Mouse (Mus musculus) retina, adult 2 months (tissue): ENCODE data around the gene Trrap.

Source experiments
- DNase-seq: peaks from one replicate; pipeline ENCODE4 v3.0.0-alpha.2; 2012; ENCODE audit warnings: low read depth, low spot score

Gene Trrap

GRCm38 (mm10) chr5:144870782-144871181 is 103.2 kb downstream of the Trrap start:
- DNase-seq = no peak

DNA sequence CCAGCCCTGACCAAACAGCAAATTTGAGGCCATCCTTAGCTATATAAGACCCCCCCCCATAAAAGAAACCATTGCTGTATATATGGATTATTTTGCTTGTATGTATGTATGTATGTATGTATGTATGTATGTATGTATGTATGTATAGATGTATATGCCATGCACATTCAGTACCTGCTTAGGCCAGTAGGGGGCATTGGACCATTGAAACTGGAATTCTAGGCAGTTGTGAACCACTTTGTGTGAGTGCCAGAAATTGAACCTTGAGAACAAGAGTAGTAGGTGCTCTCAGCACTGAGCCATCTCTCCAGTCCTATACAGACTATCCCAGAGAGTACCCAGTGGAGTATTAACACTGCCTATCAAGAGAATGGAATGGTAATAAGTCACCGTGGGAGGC is 104.2 kb downstream of the Trrap start:
- DNase-seq = no peak

GRCm38 (mm10) chr5:144872326-144872725 is 104.8 kb downstream of the Trrap start:
- no peak for DNase-seq

GRCm38 (mm10) chr5:144872867-144873266 is 105.3 kb downstream of the Trrap start:
- DNase-seq = no peak

- DNase-seq = no peak
Measured at GRCm38 (mm10) chr5:144875227-144875626, 107.7 kb downstream of the Trrap start.

- DNase-seq = peak; percentile 34
Measured at GRCm38 (mm10) chr5:144875892-144876291, 108.4 kb downstream of the Trrap start.

- DNase-seq = no peak
Measured at GRCm38 (mm10) chr5:144877021-144877420, 109.5 kb downstream of the Trrap start.

DNA sequence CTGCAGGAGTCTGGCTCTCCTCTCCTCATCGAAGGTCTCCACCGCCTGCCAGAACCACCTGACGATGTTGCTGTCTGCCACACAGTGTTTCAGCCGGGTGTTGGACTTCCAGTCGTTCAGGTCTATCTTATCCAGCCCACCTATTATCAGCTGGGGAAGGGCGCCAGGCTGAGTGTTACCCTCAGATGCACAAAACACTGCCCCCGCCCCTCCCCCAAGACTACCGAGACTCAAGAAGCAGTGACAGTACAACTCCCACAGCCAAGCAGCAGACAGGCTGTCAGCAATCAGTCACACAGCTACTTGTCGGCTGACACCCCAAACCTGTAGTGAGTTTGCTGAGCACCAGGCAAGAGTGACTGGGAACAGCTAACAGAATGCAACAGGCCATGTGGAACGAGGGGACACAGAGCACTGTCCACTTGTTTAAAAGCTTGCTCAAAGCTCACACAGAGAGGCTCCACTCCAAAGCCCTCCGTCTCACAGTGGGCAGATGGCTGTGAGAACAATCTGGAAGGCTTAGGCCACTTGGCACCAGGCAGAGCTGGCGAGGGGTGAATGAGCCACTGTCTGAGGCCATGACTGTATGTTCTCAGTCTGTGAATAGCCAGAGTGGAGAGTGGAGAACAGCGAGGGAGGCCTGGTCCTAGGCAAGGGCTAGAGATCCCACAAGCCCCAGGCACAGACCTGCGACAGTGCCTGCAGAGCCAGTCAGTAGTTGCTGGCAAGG is 114.3 kb downstream of the Trrap start:
- no peak for DNase-seq

GRCm38 (mm10) chr5:144884629-144885217 is 117.2 kb downstream of the Trrap start:
- no peak for DNase-seq

GRCm38 (mm10) chr5:144885968-144886650 is 118.6 kb downstream of the Trrap start:
- DNase-seq = no peak

DNA sequence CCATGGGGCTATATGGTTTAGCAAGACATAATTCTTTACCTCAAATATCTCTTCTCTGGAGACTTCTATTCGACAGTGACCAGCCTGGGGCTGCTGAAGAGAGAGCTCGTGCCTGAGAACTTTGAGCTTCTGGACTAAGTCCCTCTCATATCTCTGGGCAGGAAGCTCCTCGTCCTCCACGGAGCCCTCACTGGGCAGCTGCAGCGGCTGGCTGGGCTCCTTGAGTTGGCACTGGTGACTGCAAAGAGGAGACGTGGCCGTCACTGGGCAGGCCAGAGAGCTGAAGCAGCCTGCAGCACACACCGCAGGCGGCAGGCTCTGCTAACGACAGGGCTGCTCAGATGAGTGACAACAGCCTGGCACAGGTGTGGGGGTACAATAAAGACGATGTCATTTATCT is 123.7 kb downstream of the Trrap start:
- no peak for DNase-seq

- DNase-seq = no peak
Measured at GRCm38 (mm10) chr5:144897881-144898280, 130.3 kb downstream of the Trrap start.

- no peak for DNase-seq
Measured at GRCm38 (mm10) chr5:144898448-144899052, 131.0 kb downstream of the Trrap start.

DNA sequence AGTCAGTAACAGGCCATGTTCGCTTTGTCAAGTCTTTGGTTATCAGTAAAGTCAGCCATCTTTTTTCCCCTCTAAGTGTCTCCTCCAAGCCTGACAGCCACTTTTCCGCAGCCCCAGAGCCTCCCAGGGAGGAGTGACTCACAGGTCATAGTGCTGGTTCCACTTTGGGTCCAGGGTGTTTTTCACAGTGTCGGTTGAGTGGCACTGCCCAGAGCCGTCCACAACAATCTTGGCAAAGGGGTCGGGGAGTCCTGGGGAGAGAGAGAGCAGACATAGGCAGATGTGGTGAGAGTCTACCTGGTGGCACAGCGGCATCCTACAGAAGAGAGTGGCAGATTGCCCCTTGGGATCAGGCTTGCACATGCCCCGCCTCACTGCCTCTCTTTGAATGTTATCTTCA is 133.5 kb downstream of the Trrap start:
- no peak for DNase-seq

GRCm38 (mm10) chr5:144901791-144902190 is 134.3 kb downstream of the Trrap start:
- no peak for DNase-seq

DNA sequence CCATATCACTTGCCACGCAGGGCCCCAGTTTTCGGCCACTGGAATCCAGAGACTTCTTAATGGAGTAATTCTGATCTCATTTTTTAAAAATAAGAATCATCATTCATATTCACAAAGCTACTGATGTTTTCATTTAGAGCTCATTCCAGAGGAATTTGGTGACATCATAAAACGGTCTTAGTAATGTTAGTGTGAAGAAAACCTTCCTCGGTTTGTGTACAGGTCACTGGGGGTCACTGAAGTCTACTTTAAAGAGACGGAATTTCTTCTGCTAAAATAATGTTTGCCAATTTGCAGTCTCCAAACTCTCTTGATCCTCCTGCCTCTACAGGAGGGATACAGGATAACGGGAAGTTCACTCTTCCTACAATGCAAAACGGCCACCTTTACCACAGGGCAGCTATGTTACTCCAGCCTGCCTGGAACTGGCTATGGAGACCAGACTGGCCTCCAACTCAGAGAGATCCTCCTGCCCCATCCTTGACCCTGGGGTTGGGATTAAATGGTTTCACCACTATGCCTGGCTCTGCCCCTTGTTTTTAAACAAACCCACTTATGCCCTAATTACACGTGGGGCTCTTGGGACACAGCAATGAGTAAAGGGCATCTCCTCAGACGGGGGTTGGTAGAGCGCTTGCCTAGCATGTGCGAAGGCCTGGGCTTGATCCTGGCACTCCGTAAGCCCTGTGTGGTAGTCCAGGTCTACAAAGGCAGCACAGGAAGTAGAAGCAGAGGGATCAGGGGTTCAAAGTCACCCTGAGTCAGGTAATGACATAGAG is 137.0 kb downstream of the Trrap start:
- no peak for DNase-seq

GRCm38 (mm10) chr5:144907591-144907990 is 140.1 kb downstream of the Trrap start:
- no peak for DNase-seq
